Mouse (Mus musculus) midbrain, embryonic 15.5 days (tissue): ENCODE data around the gene Fkbp8. TPM values are rescaled to one million over a fixed set of nuclear protein-coding genes. Genes with fewer than 3 reads are reported as not detected.

Experiments used
- ATAC-seq: fragments of 200-750 bp; cut with Nextera tagmentation; replicated peaks from 2 replicates; pipeline ENCODE4 v1.8.0; 2017; ENCODE audit warnings: moderate TSS enrichment
- H3K27ac ChIP-seq: fragments of 300-500 bp; sonication (generic); 2 replicates; pipeline ENCODE4 v1.5.1; 2015; ENCODE audit warnings: mild to moderate bottlenecking, inconsistent platforms
- H3K27me3 ChIP-seq: fragments of 300-500 bp; sonication (generic); replicated peaks from 2 replicates; pipeline ENCODE4 v1.6.1; 2015; ENCODE audit warnings: inconsistent platforms
- H3K36me3 ChIP-seq: fragments of 300-500 bp; sonication (generic); replicated peaks from 2 replicates; pipeline ENCODE4 v1.6.1; 2015; ENCODE audit warnings: inconsistent platforms
- H3K4me1 ChIP-seq: fragments of 300-500 bp; sonication (generic); 2 replicates; pipeline ENCODE4 v1.6.1; 2015; ENCODE audit warnings: inconsistent platforms
- H3K4me2 ChIP-seq: fragments of 300-500 bp; sonication (generic); 2 replicates; pipeline ENCODE4 v1.6.1; 2015; ENCODE audit warnings: inconsistent platforms, mild to moderate bottlenecking, moderate library complexity
- H3K4me3 ChIP-seq: fragments of 300-500 bp; sonication (generic); 2 replicates; pipeline ENCODE4 v1.5.1; 2015; ENCODE audit warnings: mild to moderate bottlenecking, inconsistent platforms
- H3K9ac ChIP-seq: fragments of 300-500 bp; sonication (generic); 2 replicates; pipeline ENCODE4 v1.6.1; 2015; ENCODE audit warnings: mild to moderate bottlenecking, inconsistent platforms
- H3K9me3 ChIP-seq: fragments of 300-500 bp; sonication (generic); 2 replicates; pipeline ENCODE4 v1.6.1; 2016; ENCODE audit warnings: inconsistent platforms
- WGBS: fragments of 180-500 bp; shearing (Covaris S2); methylation state at CpG from one replicate; pipeline ENCODE4 v1.1.7; 2015; ENCODE audit warnings: mixed read lengths; 5-methylcytosine and 5-hydroxymethylcytosine counted together
- polyA plus RNA-seq: library from polyadenylated mRNA; unstranded; fragments of >200 nt; fragmentation: Nextera tagmentation; extraction: Ambion mirVana; gene quantifications from 2 replicates; pipeline ENCODE4 v1.2.1, GENCODE M21; 2015

The Fkbp8 gene
- polyA plus RNA-seq, 1 experiment from 2014 or later: 450 TPM

DNA sequence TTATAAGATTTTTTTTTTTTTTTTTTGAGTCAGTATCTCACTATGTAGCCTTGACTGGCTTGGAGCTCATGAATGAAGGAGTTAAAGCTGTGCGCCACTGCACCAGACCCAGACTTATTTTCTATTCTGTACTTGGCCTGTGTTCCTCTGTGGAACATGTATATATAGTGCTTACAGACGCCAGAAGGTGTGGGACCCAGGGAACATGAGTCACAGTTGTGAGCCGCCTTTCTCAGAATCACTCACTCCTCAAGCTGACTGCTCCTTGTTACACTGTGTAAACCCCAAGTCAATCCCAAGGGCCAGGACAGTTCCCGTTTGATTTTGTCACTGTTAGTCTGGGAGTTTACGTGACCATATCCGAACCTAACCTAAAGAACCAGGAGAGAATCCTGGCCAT lies 8.5 kb upstream of the Fkbp8 start:
- Histone ChIP-seq H3K27me3 (no peaks in the 10 kb centered on the region), H3K36me3 (no peaks in the 10 kb centered on the region), H3K4me3 (no peak overlapping the region), H3K9ac (no peak overlapping the region), H3K4me2 (no peak overlapping the region), H3K9me3 (no peaks in the 10 kb centered on the region), H3K27ac (no peak overlapping the region), H3K4me1 (peaks cover 15% of the 10 kb centered on the region)
- 95% methylated on average over 6 of the region's 6 CpGs for WGBS
- ATAC-seq: no peak

DNA sequence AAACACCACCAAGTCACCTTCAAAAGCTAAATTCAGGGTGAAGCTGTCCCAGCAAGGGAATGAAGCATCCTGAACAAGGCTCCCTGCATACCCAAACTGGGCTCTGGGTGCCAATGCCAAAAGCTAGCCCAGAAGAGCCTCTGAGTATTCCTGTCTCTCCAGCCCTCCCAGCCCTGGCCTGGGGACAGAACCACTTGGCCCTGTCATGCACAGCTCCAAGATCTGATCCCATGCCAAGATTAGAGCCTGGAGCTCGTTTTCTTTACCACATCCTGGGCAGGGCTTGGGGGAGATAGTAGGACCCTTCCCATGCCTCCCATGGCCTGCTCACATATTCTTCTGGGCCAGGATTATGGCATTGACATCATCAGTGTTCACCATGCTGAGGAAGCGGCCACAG lies 7.9 kb upstream of the Fkbp8 start:
- Histone ChIP-seq H3K4me1 (peaks cover 15% of the 10 kb centered on the region), H3K9me3 (no peaks in the 10 kb centered on the region), H3K36me3 (no peaks in the 10 kb centered on the region), H3K4me2 (no peak overlapping the region), H3K27me3 (no peaks in the 10 kb centered on the region), H3K4me3 (no peak overlapping the region), H3K9ac (no peak overlapping the region), H3K27ac (no peak overlapping the region)
- 68% methylated on average over 2 of the region's 2 CpGs for WGBS
- ATAC-seq: no peak

- peak; percentile 85 for ATAC-seq
Measured at GRCm38 (mm10) chr8:70522592-70523403, 4.7 kb upstream of the Fkbp8 start.

DNA sequence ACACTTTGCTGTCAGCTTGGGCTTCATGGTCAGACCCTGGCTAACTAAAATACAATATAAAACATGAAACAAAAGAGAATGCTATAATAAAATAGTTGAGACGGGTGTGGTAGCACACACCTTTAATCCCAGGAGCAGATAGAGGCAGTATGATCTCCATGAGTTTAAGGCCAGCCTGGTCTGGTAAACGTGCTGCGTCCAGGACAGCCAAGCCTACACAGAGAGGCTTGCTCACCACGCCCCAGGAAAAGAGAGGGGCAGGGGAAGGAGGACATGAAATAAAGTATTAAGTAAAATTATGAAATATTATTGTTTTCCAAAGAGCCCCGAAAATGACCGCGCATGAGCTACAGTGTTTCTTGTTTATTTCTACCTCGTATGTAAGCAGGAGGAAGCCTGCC lies 413 bp upstream of the Fkbp8 start:
- Histone ChIP-seq H3K27ac (peak overlapping the region; percentile 90), H3K4me3 (peak overlapping the region; percentile 87), H3K4me1 (peaks cover 39% of the 10 kb centered on the region), H3K9ac (peak overlapping the region; percentile 88), H3K36me3 (peaks cover 20% of the 10 kb centered on the region), H3K4me2 (peak overlapping the region; percentile 79), H3K27me3 (no peaks in the 10 kb centered on the region), H3K9me3 (no peaks in the 10 kb centered on the region)
- 4% methylated on average over 8 of the region's 8 CpGs for WGBS
- ATAC-seq: no peak

More at GRCm38 (mm10) chr8:70522592-70523403, 4.7 kb upstream of the Fkbp8 start:
- H3K4me2 ChIP-seq: peak overlapping the region; percentile 72
- H3K27ac ChIP-seq: peak overlapping the region; percentile 79
- peaks cover 26% of the 10 kb centered on the region for H3K4me1 ChIP-seq
- peak overlapping the region; percentile 64 for H3K4me3 ChIP-seq
- no peaks in the 10 kb centered on the region for H3K9me3 ChIP-seq
- no peaks in the 10 kb centered on the region for H3K27me3 ChIP-seq
- no peaks in the 10 kb centered on the region for H3K36me3 ChIP-seq
- WGBS: 1% methylated on average over 49 of the region's 51 CpGs
- H3K9ac ChIP-seq: peak overlapping the region; percentile 68

GRCm38 (mm10) chr8:70528182-70528797 lies 766 bp downstream of the Fkbp8 start:
- WGBS: 33% methylated on average over 13 of the region's 13 CpGs
- no peaks in the 10 kb centered on the region for H3K9me3 ChIP-seq
- no peak for ATAC-seq
- H3K27me3 ChIP-seq: no peaks in the 10 kb centered on the region
- peaks cover 28% of the 10 kb centered on the region for H3K36me3 ChIP-seq
- H3K9ac ChIP-seq: peak overlapping the region; percentile 88
- peak overlapping the region; percentile 90 for H3K27ac ChIP-seq
- H3K4me1 ChIP-seq: peaks cover 33% of the 10 kb centered on the region
- H3K4me2 ChIP-seq: peak overlapping the region; percentile 79
- peak overlapping the region; percentile 87 for H3K4me3 ChIP-seq

- Histone ChIP-seq H3K4me3 (no peak overlapping the region), H3K4me2 (no peak overlapping the region), H3K36me3 (peaks cover 30% of the 10 kb centered on the region), H3K9me3 (no peaks in the 10 kb centered on the region), H3K27me3 (no peaks in the 10 kb centered on the region), H3K27ac (no peak overlapping the region), H3K9ac (no peak overlapping the region), H3K4me1 (peaks cover 28% of the 10 kb centered on the region)
- WGBS: 86% methylated on average over 5 of the region's 5 CpGs
- ATAC-seq: no peak
Measured at GRCm38 (mm10) chr8:70529299-70529698, 1.8 kb downstream of the Fkbp8 start.

GRCm38 (mm10) chr8:70529741-70530161 lies 2.2 kb downstream of the Fkbp8 start:
- H3K27ac ChIP-seq: no peak overlapping the region
- ATAC-seq: no peak
- no peaks in the 10 kb centered on the region for H3K9me3 ChIP-seq
- H3K27me3 ChIP-seq: no peaks in the 10 kb centered on the region
- WGBS: 97% methylated on average over 3 of the region's 3 CpGs
- H3K4me3 ChIP-seq: no peak overlapping the region
- no peak overlapping the region for H3K9ac ChIP-seq
- no peak overlapping the region for H3K4me2 ChIP-seq
- peaks cover 28% of the 10 kb centered on the region for H3K4me1 ChIP-seq
- H3K36me3 ChIP-seq: peaks cover 34% of the 10 kb centered on the region

DNA sequence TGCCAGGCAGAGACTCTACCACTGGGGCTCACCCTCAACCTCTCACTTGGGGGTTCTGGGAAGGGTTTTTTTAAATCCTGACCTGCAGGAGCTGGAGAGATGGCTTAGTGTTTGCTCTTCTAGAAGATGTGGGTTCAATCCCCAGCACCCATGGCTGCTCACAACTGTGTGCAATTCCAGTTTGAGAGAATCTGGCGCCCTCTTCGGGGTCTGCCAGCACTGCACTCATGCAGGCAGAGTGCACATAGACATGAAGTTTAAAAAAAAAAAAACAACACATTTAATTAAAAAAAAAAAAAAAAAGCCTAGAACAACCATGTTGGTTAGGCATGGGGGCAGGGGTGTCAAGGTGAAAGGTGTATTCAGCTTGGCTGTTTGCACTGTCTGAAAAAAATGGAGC lies 2.8 kb downstream of the Fkbp8 start:
- Histone ChIP-seq H3K36me3 (peaks cover 39% of the 10 kb centered on the region), H3K4me1 (peaks cover 28% of the 10 kb centered on the region), H3K4me3 (no peak overlapping the region), H3K9ac (no peak overlapping the region), H3K4me2 (no peak overlapping the region), H3K9me3 (no peaks in the 10 kb centered on the region), H3K27ac (no peak overlapping the region), H3K27me3 (no peaks in the 10 kb centered on the region)
- ATAC-seq: no peak
- 94% methylated on average over 2 of the region's 2 CpGs for WGBS

DNA sequence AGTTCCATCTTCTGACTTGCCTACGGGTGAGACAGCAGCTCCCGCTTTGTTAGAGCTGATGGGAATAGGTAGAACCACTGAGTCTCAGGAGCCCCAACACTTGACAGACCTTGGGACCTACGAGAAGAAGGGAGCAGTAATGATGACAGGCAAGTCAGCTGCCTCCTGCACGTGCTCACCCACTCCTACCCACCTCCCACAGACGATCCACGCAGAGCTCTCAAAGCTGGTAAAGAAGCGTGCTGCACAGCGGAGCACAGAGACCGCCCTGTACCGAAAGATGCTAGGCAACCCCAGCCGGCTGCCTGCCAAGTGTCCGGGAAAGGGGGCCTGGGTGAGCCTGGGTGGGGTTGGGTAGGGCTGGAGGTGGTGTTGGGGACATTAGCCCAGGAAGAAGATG lies 6.8 kb downstream of the Fkbp8 start:
- Histone ChIP-seq H3K27ac (no peak overlapping the region), H3K4me3 (no peak overlapping the region), H3K9ac (no peak overlapping the region), H3K4me1 (peaks cover 11% of the 10 kb centered on the region), H3K9me3 (no peaks in the 10 kb centered on the region), H3K36me3 (peaks cover 52% of the 10 kb centered on the region), H3K27me3 (no peaks in the 10 kb centered on the region), H3K4me2 (no peak overlapping the region)
- no peak for ATAC-seq
- 96% methylated on average over 12 of the region's 12 CpGs for WGBS

DNA sequence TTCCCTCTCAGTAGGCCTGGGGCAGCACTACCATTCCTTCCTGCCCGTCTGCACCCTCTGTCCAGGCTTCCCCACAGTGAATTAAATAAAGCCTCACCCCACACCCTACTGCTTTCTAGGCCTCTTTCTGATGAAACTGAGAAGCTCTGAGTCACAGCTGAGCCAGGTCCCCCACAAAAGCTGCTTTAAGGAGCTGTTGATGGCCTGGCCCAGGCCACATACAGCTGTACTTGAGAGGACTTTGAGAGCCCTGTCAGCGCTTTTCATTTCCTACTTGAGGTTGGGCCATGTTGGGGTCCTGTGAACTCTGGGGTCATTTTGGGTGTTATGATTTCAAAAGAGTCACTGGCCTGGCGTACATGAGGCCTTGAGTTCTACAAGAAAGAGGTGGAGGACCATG lies 7.7 kb downstream of the Fkbp8 start:
- no peak for ATAC-seq
- WGBS: 92% methylated on average over 3 of the region's 3 CpGs
- peaks cover 47% of the 10 kb centered on the region for H3K36me3 ChIP-seq

DNA sequence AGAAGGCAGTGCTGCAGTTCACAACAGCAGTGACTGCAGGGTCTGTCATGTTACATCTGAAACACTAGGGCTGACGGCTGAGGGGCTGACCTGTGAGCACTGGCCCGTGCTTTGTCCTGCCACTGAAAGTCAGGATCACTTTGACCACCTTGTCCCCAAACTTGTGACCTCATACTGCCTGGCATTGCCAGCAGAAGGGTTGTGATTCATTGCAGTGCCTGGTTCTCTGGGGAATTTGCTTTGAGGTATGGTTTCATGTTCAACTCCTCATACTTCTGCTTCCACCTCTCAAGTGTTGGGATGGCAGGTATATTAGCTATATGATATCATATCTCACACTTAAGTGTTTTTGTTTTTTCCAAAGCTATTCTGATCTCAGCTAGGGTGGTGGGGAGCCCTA lies 8.2 kb downstream of the Fkbp8 start:
- H3K27me3 ChIP-seq: no peaks in the 10 kb centered on the region
- no peak overlapping the region for H3K9ac ChIP-seq
- no peak overlapping the region for H3K27ac ChIP-seq
- no peak overlapping the region for H3K4me2 ChIP-seq
- no peak for ATAC-seq
- H3K4me1 ChIP-seq: peaks cover 15% of the 10 kb centered on the region
- no peaks in the 10 kb centered on the region for H3K9me3 ChIP-seq
- 81% methylated on average over 2 of the region's 2 CpGs for WGBS
- no peak overlapping the region for H3K4me3 ChIP-seq
- peaks cover 45% of the 10 kb centered on the region for H3K36me3 ChIP-seq

More for the DNA sequence above, 7.7 kb downstream of the Fkbp8 start:
- Histone ChIP-seq H3K27ac (no peak overlapping the region), H3K9ac (no peak overlapping the region), H3K4me2 (no peak overlapping the region), H3K4me1 (peaks cover 11% of the 10 kb centered on the region), H3K9me3 (no peaks in the 10 kb centered on the region), H3K27me3 (no peaks in the 10 kb centered on the region), H3K4me3 (no peak overlapping the region)

DNA sequence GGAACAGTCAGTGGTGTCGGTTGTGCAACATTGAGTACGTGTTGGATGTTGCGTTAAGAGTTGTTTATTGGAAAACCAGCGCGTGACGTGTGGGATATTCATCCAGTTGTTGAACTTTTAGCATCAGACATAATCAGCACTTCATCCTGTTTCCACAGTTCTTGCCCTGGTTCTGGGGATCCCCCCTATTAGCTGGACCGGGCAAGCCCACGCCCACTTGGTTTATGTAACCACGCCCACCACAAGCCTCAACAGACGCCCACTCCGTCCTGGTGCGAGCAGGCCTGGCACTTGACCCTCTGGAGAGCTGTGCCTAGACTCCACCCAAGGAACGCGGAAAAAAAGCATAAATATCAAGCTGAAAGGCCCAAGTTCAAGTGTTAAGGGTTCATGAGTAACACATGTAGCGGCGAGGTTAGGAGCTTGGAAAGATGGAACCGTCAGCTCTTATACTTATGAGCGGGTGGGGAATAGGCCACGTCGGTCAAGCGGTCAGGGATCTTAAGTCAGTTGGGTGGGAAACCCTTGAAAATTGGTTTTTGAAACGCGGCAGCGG lies 10.6 kb downstream of the Fkbp8 start:
- Histone ChIP-seq H3K9me3 (no peaks in the 10 kb centered on the region), H3K27me3 (no peaks in the 10 kb centered on the region), H3K27ac (peak overlapping the region; percentile 93), H3K4me3 (peak overlapping the region; percentile 77), H3K9ac (peak overlapping the region; percentile 42), H3K4me1 (peaks cover 36% of the 10 kb centered on the region), H3K36me3 (peaks cover 24% of the 10 kb centered on the region), H3K4me2 (peak overlapping the region; percentile 82)
- 14% methylated on average over 24 of the region's 24 CpGs for WGBS
- ATAC-seq: peak; percentile 28
